Mouse (Mus musculus): ENCODE data around the gene Olfr850. TPM values are rescaled to one million over a fixed set of nuclear protein-coding genes. Genes with fewer than 3 reads are reported as not detected.

Gene Olfr850
- not detected in 2 replicates for polyA plus RNA-seq (2014; fragmentation: Nextera tagmentation; extraction: Ambion mirVana)

DNA sequence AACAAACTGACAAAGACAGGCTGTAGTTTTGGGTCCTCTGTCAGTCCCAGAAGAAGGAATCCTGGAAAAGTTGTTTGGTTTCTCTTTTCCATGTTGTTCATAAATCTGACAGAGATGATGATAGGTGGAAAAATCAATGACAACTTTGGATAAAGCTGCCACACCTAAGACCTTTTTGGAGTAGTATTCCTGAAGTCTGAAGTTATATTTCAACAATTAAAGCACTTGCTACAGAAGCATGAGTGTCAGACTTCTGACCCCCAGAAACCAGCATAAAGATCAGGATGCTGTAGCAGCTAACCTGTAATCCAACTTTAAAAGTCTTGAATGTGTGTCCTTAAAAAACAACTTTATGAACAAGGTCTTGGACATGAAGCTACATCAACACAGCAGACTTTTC lies at the start of gene Olfr850:
Gene Olfr850 (minus strand): TSS at position 101 of the 400 bp plus-strand sequence.
- H3K27me3 ChIP-seq (ENCODE audit: control insufficient read depth, insufficient read depth, low read length), result no peaks in the 10 kb centered on the region
- no peaks in the 10 kb centered on the region for H3K36me3 ChIP-seq (ENCODE audit: control insufficient read depth, insufficient read depth, low read length)
- no peak for DNase-seq (ENCODE audit: low spot score)
- 0 out of 2 replicates have a peak, but pooled peaks cover 2% of the 10 kb centered on the region for H3K9me3 ChIP-seq (ENCODE audit: control insufficient read depth, low read length)
- no peak within 1 kb of the TSS for H3K4me3 ChIP-seq (ENCODE audit: low read depth, low read length)
- no peak within 1 kb of the TSS for H3K27ac ChIP-seq (ENCODE audit: low read depth, low read length)
- no peak within 1 kb of the TSS for H3K9ac ChIP-seq (ENCODE audit: low read length)
- H3K4me2 ChIP-seq (ENCODE audit: low read depth, low read length, severe bottlenecking), result no peak within 1 kb of the TSS
- ATAC-seq (replicated peaks; ENCODE audit: low FRiP score), result no peak
- no peaks in the 10 kb centered on the region for H3K4me1 ChIP-seq (replicated peaks; ENCODE audit: control insufficient read depth, insufficient read depth, low read length)

DNA sequence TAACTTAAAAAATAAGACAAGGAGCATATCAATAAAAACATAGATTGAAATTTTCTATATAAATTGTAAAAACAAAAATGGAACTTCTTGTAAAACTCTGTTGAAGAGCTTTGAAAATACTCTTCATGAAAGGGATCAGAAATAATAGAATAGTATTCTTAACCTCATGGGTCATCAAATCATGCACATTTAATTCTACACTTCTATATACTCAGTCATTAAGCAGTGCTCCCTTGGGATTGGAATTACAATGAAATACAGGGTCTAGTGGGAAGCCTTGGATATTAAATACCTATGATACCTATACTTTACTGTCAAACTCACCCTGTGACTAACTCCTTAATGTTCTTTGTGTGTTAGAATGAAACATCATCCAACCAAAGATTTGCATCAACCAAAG lies 14.9 kb upstream of the Olfr850 start, which contains the start of gene Olfr851:
Gene Olfr851 (plus strand): TSS at position 301 of the 400 bp plus-strand sequence.
- ATAC-seq (replicated peaks; ENCODE audit: low FRiP score) (no peak), DNase-seq (ENCODE audit: low spot score) (no peak)
- Histone ChIP-seq H3K27me3 (ENCODE audit: control insufficient read depth, insufficient read depth, low read length) (no peaks in the 10 kb centered on the region), H3K9ac (ENCODE audit: low read length) (no peak within 1 kb of the TSS), H3K4me3 (ENCODE audit: low read depth, low read length) (no peak within 1 kb of the TSS), H3K36me3 (ENCODE audit: control insufficient read depth, insufficient read depth, low read length) (no peaks in the 10 kb centered on the region), H3K9me3 (ENCODE audit: control insufficient read depth, low read length) (peaks cover 2% of the 10 kb centered on the region; the same call in 1 of the 2 replicates), H3K27ac (ENCODE audit: low read depth, low read length) (no peak within 1 kb of the TSS), H3K4me1 (replicated peaks; ENCODE audit: control insufficient read depth, insufficient read depth, low read length) (no peaks in the 10 kb centered on the region), H3K4me2 (ENCODE audit: low read depth, low read length, severe bottlenecking) (no peak within 1 kb of the TSS)

- DNase-seq (ENCODE audit: low spot score), result no peak
- Histone ChIP-seq H3K27ac (ENCODE audit: low read depth, low read length) (no peak within 1 kb of the TSS), H3K27me3 (ENCODE audit: control insufficient read depth, insufficient read depth, low read length) (no peaks in the 10 kb centered on the region), H3K4me1 (replicated peaks; ENCODE audit: control insufficient read depth, insufficient read depth, low read length) (no peaks in the 10 kb centered on the region), H3K9me3 (ENCODE audit: control insufficient read depth, low read length) (peaks cover 8% of the 10 kb centered on the region; the same call in 1 of the 2 replicates), H3K4me3 (ENCODE audit: low read depth, low read length) (no peak within 1 kb of the TSS), H3K4me2 (ENCODE audit: low read depth, low read length, severe bottlenecking) (no peak within 1 kb of the TSS), H3K36me3 (ENCODE audit: control insufficient read depth, insufficient read depth, low read length) (no peaks in the 10 kb centered on the region), H3K9ac (ENCODE audit: low read length) (no peak within 1 kb of the TSS)
- no peak for ATAC-seq (replicated peaks; ENCODE audit: low FRiP score)
- WGBS, result 81% methylated on average over 2 of the region's 2 CpGs
Observed at GRCm38 (mm10) chr9:19439966-19440365, 38.1 kb downstream of the Olfr850 start, which contains the start of gene Olfr849. Gene Olfr849 (plus strand): TSS chr9:19440266.

Other genes with a start within 250 kb of the Olfr850 start
- gene Olfr843, start 226.3 kb downstream of the Olfr850 start, polyA plus RNA-seq (2014; fragmentation: Nextera tagmentation; extraction: Ambion mirVana), result not detected in 2 replicates
- not detected in 2 replicates for gene Olfr844, start 161.9 kb downstream of the Olfr850 start, polyA plus RNA-seq (2014; fragmentation: Nextera tagmentation; extraction: Ambion mirVana)
- not detected in 2 replicates for gene Olfr845, start 141.8 kb downstream of the Olfr850 start, polyA plus RNA-seq (2014; fragmentation: Nextera tagmentation; extraction: Ambion mirVana)
- not detected in 2 replicates for gene Olfr846, start 114.2 kb downstream of the Olfr850 start, polyA plus RNA-seq (2014; fragmentation: Nextera tagmentation; extraction: Ambion mirVana)
- gene Olfr847, start 99.6 kb downstream of the Olfr850 start, polyA plus RNA-seq (2014; fragmentation: Nextera tagmentation; extraction: Ambion mirVana), result not detected in 2 replicates
- gene Olfr849, start 38.0 kb downstream of the Olfr850 start, polyA plus RNA-seq (2014; fragmentation: Nextera tagmentation; extraction: Ambion mirVana), result not detected in 2 replicates
- gene Olfr851, start 15.0 kb upstream of the Olfr850 start, polyA plus RNA-seq (2014; fragmentation: Nextera tagmentation; extraction: Ambion mirVana), result not detected in 2 replicates
- not detected in 2 replicates for gene Olfr853, start 62.8 kb upstream of the Olfr850 start, polyA plus RNA-seq (2014; fragmentation: Nextera tagmentation; extraction: Ambion mirVana)
- not detected in 2 replicates for gene Olfr854, start 89.1 kb upstream of the Olfr850 start, polyA plus RNA-seq (2014; fragmentation: Nextera tagmentation; extraction: Ambion mirVana)
- gene Olfr855, start 104.4 kb upstream of the Olfr850 start, polyA plus RNA-seq (2014; fragmentation: Nextera tagmentation; extraction: Ambion mirVana), result not detected in 2 replicates
- gene Zfp317, start 143.9 kb upstream of the Olfr850 start, polyA plus RNA-seq (2014; fragmentation: Nextera tagmentation; extraction: Ambion mirVana), result 41.9 and 48.2 TPM in 2 replicates
- not detected in 2 replicates for gene Olfr857, start 231.2 kb upstream of the Olfr850 start, polyA plus RNA-seq (2014; fragmentation: Nextera tagmentation; extraction: Ambion mirVana)

Measured in forebrain, embryonic 11.5 days (tissue).